Mouse (Mus musculus) activated CD4-positive, CD25-positive, alpha-beta regulatory T cell, adult 4 months (primary cell): ENCODE results near the gene Anxa6. TPM values are rescaled to one million over a fixed set of nuclear protein-coding genes. Genes with fewer than 3 reads are reported as not detected.
A peak's percentile ranks its signal among the peaks of the same experiment; 100 is the strongest.

Experiments used
- ATAC-seq: one replicate; pipeline ENCODE4 v1.8.0; 2017
- polyA plus RNA-seq, 2 experiments: library from polyadenylated mRNA; unstranded; fragments of 100-300 nt; shearing (Covaris generic); gene quantifications; one replicate each; pipeline ENCODE4 v1.2.1; 2017

Anxa6 gene
- polyA plus RNA-seq, 2 experiments from 2014 or later, result 447 to 527 TPM

DNA sequence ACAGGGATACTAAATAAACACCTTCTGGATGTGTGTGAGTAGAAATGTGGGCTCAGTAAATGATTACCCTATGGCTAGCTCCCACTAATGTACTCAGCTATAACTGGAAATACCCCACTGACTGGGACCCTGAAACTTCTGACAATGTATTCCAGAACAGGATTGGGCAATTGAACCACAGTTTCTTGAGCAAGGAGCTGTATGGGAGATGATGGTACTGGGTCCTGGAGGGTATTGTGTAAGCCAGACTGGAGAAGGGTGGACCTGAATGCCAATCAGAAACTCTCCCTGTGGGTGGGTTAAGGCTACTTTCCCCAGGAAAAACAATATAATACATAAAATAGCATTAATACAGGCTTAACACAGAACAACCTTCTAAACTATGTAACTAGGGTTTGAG lies 43.3 kb downstream of the Anxa6 start:
- no peak for ATAC-seq

DNA sequence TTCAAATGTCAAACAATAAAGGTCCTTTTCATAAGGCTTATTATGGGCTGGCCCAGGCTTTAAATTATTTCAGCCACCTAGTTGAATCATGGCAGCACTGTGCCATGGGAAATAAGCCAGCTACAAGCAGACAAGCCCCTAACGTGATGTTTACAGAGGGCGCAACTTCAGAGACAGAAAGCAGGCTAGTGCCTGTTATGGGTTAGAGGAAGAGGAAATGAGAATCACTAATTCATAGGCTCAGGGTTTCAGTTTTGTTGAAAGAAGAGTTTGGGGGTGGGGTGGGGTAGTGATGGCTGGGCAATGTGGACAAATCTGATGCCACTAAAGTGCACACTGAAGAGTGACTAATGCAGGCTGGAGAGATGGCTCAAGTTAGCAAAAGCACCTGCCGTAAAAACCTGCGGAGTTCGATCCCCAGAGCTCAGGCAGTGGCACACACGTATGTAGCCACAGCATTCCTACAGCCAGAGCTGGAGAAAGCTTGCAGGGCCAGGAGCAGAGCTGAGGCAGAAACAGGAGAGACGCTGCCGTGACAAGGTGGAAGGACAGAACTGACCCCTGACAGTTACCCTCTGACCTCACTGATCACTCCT lies 44.4 kb downstream of the Anxa6 start:
- no peak for ATAC-seq

DNA sequence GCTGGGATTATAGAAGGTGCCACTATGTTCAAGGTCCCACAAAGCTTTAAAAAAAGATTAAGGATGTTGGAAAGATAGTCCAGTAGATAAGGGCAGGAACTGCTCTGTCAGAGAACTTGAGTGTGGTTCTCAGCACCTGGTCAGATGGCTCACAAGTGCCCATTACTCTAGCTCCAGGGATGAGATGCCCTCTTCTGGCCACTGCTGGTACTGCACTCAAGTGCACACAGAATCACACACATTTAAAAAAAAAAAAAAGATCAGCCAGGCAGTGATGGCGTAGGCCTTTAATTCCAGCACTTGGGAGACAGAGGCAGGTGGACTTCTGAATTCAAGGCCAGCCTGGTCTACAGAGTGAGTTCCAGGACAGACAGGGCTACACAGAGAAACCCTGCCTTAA lies 45.3 kb downstream of the Anxa6 start:
- no peak for ATAC-seq

DNA sequence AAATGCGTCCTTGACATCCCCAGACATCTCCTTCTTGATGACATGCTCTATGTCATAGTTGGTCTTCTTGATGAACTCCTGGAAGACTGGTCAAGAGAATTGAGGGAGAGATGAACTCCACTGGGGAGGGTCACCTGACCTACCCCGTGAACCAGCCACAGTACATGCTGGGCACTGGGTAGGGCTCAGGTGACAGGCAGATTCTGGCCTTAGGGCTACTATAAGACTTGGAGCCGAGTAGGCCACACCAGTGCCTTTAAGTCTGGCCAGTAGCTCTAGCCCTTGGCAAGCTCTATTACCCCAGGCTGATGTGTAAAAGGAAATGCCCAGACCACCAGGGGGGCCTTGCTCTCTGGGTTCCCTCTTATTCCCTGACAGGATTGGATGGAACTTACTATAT lies 48.2 kb downstream of the Anxa6 start:
- no peak for ATAC-seq

DNA sequence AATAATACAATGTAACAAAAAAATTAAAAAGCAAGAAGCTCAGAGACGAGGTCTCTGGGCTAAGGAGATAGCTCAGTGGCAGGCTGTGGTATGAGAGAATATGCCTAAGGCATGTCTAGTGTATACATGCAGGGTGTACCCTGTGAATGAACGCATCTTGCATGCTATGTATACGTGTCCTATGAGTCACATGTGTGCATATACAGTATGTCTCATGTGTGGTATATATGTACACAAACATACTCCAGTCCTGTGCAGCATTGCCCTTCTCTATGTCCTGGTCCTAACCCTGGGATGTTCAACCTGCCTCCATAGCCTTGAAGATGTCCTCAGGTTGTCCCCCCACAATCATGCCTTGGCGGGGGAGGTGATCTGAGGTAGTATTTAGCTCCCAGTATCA lies 48.7 kb downstream of the Anxa6 start:
- no peak for ATAC-seq

DNA sequence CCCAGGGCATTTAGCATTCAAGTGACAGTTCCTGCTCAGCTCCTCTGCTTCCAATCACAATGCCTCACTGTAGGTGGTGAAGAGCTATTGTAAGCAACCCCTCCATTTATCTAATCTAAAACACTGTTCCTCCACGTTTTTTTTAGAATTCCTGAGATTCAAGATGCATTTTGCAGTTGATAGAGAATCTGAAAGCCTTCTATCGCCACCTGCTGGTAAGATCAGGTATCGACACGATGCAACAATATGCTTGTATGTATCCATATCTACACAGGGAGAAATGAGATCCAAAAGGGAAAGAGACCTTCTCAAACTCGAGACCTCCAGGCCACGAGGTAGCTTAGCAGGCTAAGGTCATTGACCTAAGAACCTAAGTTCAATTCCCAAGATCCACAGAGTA lies 49.2 kb downstream of the Anxa6 start:
- no peak for ATAC-seq

DNA sequence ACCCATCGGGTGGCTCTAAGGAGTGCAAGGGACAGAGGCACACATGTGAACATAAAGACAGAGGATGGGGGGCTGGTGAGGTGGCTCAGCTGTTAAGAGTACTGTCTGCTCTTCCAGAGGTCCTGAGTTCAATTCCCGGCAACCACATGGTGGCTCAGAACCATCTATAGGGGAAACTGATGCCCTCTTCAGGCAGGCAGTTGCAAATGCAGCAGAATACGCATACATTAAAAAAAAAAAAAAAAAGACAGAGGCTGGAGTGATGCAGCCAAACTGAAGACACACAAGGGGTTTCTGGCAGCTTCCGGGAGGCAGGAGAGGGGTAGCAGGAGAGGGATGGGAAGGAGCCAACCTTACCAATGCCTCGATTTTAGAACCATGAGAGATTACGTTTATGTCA lies 50.7 kb downstream of the Anxa6 start:
- no peak for ATAC-seq

DNA sequence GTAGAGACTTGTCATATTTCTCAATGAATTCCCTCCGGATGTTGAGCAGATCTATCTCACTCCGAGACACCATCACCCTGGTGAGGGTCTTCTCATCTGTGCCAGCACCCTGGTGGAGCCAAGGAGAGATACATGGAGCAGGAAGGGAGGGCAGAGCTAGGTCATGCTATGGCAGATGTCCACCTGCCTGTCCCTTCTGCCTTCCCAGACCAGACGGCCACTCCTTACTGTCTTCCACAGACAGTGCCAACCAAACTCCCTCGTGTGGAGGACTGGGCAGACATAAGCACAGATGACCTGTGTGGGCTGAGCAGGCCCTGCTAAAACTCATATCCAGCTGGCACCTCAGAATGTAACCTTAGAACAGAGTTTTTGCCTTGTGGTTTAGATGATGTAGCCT lies 51.6 kb downstream of the Anxa6 start:
- ATAC-seq, result no peak

DNA sequence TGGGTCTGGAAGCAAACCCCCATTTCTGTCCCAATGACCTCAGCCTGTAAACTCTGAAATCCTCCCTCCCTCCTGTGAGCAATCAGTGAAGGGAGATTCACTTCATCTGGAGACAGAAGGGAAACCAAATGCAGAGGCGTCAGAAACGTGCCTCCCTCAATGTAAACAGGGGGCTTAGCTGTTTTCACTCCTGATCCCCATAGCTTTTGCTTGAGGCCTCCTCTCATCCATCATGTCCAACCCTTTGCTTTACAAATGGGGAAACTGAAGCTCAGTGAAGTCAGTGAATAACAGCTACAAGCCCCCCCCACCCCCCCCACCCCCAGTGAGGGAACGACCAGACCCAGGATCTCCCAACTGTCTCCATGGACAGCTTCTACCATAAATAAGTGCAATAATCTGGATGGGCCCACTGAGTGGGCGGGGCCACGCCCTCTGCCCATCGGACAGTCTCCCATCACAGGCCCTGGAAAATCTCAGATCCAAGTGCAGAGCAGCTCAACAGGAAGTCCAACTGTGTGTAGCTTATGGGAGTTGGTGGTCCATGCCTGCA lies 55.8 kb downstream of the Anxa6 start:
- ATAC-seq, result no peak

DNA sequence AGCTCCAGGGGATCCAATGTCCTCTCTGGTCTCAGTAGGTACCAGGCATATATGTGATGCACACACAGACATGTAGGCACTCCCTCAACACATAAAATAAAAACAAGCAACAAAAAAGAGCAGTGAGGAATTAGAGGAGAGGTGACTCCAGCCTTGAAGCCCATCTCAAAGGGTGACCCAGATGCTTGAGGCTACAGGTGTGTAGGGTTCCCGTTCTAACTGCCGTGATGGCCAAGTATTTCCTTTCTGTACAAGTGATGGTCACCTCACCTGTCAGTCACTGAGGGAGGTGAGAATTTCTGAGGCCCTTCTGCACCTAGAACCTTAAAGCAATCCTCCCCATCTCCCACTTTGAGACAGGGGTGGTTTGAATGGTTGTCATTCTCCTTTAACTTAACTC lies 56.9 kb downstream of the Anxa6 start:
- ATAC-seq, result no peak

DNA sequence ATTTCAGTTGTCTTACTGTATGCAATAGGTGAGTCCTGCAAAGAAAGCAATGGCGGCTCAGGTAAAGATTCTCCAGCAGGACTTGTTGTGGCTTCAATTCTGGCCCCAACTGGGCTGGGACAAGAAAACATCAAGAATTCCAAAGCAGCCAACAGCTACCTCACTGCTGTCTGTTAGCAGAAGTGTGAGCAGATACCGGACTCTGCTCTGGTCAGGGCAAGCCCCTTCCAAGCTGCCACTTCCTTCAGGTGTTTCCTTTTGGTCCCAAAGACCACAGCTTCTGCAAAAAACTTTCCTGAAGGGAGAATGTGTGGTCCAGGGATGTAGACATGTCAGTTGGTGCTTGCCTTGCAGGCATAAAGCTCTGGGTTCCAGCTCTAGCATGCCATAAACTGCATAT lies 57.5 kb downstream of the Anxa6 start:
- ATAC-seq, result no peak

DNA sequence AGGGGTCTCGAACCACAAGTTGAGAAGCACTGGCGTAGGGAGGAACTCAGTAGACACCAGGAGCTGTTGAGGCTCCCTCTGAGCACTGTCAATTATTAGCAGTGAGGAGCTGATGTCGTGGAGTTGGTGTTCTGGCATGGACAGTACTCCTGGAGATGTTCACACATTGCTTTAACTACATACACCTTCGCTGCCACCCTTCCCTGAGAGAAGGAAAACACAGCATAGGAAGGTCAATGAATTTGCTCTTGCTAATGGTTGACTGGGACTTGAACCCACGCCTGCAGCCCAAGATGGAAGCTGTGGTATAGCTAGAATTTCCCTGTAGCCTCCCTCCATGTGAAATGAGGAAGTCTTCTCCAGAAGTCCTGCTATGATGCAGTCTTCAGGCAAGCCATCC lies 57.9 kb downstream of the Anxa6 start:
- no peak for ATAC-seq

DNA sequence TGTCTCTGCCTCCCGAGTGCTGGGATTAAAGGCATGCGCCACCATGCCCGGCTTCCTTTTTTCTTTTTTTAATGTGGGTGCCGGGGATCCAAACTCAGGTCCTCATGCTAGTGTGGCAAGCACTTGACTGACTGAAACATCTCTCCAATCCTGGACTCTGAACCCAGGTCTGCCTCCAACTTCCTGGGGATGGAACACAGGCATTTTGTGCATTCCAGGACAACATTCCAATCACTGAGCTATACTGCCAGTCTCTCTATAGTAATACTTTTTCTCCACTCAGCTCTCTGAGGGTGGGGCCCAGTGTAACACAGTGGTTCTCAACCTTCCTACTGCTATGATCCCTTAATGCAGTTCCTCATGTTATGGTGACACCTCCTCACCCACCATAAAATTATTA lies 58.6 kb downstream of the Anxa6 start:
- ATAC-seq, result no peak

DNA sequence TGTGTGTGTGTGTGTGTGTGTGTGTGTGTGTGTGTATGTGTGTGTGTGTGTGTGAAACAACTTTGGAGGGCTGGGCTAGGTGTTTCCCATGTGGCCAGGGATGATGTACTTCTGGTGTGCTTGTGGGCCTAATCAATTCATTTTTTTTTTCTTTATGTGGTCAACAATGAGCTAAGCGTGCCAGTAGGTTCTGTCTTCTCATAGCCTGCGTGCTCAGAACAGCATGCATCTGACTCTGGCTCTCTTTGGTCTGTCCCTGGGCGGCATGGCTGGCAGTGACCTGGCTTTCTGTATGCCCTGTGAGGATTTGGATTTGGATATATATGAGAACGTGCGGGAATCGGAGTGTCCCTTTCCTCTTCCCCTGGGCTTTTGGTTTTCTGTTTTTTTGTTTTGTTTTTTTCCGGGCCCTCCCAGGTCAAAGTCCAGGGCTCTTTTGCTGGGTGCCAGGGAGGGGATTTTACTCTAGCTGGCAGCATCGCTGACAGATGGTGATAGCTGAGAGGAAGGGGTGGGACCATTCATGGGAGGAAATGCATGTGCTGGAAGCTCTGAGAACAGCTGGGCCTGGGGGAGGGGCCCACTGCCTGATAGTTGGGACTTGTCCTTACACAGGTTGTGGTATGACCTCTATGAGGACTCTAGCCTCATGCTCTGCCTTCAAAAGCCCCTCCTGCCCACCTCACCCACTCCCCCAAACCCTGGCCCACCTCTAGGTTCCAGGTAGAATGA lies 59.6 kb downstream of the Anxa6 start:
- ATAC-seq, result peak; percentile 70

DNA sequence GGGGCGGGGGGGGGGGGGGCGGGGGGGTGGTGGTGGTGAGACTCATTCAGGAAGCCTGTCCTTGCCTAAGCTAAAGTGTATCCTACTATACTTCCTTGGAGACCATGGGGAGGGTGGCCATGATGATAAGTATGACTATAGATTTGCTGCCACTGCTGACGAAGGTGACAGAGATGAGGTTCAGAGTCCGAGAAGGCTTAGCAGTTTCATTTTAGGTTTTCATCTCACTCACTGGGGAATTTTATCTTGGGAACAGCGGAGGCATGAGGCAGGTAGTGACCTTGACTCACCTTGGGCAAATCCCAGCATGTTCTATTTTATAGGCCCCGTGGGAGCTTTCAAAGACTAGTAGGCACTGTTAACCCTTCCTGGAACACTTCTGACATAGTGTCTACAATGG lies 60.5 kb downstream of the Anxa6 start:
- no peak for ATAC-seq

DNA sequence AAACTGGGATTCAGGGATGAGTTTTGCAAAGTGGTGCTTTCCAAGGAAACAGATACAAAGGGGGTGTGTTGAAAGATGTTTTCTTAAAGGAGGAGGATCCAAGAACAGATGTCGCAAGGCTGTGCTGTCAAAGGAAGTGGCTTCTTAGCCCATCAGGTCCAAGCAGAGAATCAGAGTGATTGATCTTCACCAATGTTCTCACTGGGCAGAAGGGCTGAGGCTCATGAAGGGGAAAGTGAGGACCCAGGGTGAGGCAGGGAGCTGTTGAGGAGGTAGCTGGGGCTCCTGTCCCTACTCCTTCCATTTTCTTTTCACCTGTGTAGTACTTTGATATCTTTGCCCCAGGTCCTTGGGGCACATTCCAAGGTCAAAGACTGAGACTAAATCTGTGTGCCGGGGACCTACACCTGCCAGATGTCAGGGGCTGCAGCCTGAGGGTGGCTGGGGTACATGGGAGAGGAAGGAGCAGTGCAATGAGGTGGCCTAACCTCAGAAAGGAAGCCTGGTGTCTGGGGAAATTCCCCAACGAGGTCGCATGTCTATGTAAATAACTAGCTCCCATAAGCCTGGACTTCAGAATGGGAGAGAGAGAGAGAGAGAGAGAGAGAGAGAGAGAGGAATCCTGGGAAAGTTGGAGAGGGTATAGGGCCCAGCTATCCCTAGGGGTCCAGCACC lies 61.1 kb downstream of the Anxa6 start:
- peak; percentile 75 for ATAC-seq

DNA sequence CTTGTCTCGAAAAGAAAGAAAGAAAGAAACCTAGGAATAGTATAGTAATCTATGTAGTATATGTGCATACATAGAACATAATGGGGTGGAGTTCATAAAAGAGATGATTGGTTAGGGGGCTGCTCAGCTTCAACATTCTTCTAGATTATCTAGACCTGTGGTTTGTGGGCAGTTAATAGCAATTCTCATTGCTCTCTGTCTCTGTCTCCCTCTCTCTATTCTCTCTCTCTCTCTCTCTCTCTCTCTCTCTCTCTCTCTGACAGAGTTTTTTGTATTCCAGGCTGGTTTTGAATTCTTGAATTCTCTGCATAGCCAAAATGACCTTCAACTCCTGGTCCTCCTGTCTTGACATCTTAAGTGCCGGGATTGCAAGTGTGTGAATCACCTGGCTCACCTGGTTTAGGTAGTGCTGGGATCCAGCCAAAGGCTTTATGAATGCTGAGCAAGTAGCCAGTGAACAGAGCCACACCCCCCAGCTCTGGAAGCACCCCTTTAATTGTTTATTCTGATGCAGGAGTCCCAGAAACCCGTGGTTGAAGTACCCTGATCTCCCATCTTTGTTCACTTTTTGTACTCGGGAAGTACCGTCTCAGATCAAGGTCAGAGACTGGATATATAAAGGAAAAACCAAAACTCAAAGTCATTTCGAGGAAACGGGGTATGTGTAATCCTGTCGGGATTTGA lies 61.7 kb downstream of the Anxa6 start:
- no peak for ATAC-seq

DNA sequence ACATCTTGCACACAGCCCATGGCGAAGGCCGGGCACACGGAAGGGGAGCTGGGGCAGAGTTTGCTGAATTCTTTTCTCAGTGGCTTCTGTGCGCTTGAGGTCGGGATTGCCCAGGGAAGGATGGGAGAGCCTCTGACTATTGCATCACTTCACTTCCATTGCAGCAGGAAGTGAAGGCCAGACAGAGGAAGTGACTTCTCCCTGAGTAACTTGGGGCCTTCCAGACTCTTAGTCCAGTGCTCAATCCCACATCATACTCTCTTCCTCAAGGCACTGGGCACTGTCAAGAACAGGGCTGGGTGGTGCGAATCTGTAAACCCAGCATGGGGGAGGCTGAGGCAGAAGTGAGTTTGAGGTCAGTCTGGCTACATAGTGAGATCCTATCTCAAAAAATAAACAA lies 68.0 kb downstream of the Anxa6 start:
- no peak for ATAC-seq

DNA sequence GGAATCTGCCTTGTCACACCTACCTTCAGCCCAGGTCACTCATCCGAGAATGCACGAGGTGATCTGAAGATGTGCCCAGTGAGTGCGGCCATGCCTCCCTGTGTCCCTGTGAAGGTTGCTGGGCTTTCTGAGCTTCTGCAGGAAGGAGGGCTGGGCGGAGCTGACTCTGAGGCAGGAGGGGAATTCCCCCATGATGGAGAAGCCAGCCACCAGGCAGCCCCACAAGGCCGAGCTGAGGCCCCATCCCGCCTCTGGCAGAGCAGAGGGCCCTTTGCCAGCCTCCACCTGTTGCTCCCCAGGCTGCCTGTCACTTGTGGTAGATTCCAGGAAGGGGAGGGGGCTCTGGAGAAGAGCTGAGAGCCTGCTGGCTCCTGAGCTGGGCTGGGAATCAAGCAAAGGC lies 70.4 kb downstream of the Anxa6 start, which contains the start of gene Tnip1:
Gene Tnip1 (minus strand): TSS at position 108 of the 400 bp plus-strand sequence.
- ATAC-seq, result peak; percentile 59

DNA sequence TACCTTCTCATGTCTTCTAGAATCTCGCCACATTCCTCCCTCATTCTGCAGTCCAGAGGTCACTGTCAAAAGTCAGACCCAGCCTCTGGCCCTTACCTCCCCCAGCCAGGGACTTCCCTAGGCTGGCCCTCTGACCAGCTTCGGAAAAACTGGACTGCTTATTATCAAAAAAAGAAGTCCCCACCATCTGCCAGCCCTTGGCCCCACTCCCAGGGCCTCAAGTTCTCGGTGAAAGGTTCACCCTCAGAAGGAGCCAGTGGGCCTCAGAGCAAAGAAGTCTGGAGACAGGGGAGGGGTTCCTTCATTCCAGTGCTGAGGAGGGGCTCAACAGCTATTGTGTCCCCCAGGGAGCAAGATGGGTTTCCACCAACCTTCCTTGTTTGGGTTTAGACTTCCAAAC lies 71.3 kb downstream of the Anxa6 start:
- no peak for ATAC-seq

DNA sequence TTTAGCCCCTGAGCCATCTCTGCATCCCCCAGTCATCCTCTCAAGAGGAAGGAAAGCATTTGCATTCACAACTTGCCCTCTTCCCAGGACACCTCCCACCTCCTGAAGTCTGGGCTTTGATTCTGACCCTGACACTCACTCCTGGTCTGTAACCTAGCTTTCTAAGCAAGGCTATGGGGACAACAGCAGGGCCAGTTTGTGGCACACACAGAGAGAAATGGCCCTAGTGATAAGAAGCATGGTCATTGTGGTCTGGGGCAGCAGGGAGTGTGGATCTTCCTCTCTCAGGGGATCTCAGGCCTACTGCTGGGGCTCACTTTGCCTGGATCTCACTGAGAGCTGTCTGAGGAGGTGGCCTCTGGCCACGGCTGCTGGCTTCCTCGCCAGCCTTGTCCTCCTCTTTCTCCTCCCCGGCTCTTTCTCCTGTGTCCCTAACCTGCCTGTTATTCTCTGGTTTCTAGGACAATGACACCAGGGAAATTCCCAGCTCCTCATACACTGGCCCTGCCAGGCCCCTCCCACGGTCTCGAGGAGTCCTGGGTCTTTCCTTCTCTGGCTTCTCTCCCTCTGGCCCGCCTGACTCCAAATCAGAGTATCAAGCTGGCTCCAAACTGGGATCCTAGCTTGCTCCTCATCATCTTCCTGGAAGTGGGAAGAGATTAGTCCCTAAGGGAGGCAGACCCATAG lies 71.9 kb downstream of the Anxa6 start:
- ATAC-seq, result no peak

DNA sequence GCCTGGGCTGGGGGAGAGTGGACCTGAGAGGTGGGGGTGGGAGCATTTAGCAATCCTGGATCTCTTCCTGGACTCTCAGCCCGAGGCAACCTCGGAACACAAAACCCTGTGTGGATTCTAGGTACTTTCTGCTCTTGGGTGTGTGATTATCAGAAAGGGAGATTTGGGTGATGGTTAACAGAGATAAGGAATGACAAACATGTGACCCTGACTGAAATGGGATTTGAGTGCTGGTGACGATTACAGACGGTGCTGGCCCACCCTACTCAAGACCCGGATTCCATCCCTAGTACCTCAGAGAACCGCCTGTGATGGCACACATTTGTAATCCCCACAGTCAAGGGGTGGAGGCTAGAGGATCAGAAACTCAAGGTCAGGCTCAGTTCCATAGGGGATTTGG lies 73.0 kb downstream of the Anxa6 start:
- ATAC-seq, result no peak
